Mouse (Mus musculus) liver, embryonic 14.5 days (tissue): ENCODE results near the gene Itgb6.

Source experiments
- CTCF ChIP-seq: IDR thresholded peaks from 2 replicates; pipeline ENCODE4 v1.5.1; 2016; ENCODE audit warnings: antibody characterized with exemption, low read depth, control low read depth
- EP300 ChIP-seq: IDR thresholded peaks from 2 replicates; pipeline ENCODE4 v1.6.1; 2016; ENCODE audit warnings: antibody characterized with exemption, low read depth

- no peak for TF ChIP-seq EP300
- TF ChIP-seq CTCF, result no peak
Observed at GRCm38 (mm10) chr2:60607980-60608379, 114.5 kb downstream of the Itgb6 start.
